Mouse (Mus musculus) embryonic fibroblast, embryonic 13.5 days (primary cell): ENCODE results near the gene Mcur1. TPM values are rescaled to one million over a fixed set of nuclear protein-coding genes. Genes with fewer than 3 reads are reported as not detected.

ENCODE experiments used
- H3K27ac ChIP-seq: 2 replicates; pipeline ENCODE4 v1.5.1; 2012; ENCODE audit warnings: low read length, control low read depth, inconsistent platforms; ENCODE audit not compliant: insufficient read depth
- H3K4me1 ChIP-seq: 2 replicates; pipeline ENCODE4 v1.6.1; 2011; ENCODE audit warnings: low read length; ENCODE audit not compliant: control insufficient read depth, insufficient read depth
- H3K4me3 ChIP-seq: 2 replicates; pipeline ENCODE4 v1.5.1; 2011; ENCODE audit warnings: mild to moderate bottlenecking, control low read depth, low read length; ENCODE audit not compliant: insufficient read depth
- CTCF ChIP-seq: IDR thresholded peaks from 2 replicates; pipeline ENCODE4 v1.5.1; 2011; ENCODE audit warnings: mild to moderate bottlenecking, control low read depth, low read length, moderate library complexity, borderline replicate concordance; ENCODE audit not compliant: insufficient read depth
- POLR2A ChIP-seq: IDR thresholded peaks from 2 replicates; pipeline ENCODE4 v1.6.1; 2011; ENCODE audit warnings: low read depth, mild to moderate bottlenecking, control low read depth, low read length, moderate library complexity
- polyA plus RNA-seq: library from polyadenylated mRNA; stranded (reverse); fragments of >200 nt; gene quantifications from 2 replicates; pipeline ENCODE4 v1.2.4, GENCODE M21; 2011; ENCODE audit warnings: low read depth; ENCODE audit not compliant: missing spikeins, insufficient read length

Gene Mcur1
- polyA plus RNA-seq, 1 experiment = 14.1 TPM

DNA sequence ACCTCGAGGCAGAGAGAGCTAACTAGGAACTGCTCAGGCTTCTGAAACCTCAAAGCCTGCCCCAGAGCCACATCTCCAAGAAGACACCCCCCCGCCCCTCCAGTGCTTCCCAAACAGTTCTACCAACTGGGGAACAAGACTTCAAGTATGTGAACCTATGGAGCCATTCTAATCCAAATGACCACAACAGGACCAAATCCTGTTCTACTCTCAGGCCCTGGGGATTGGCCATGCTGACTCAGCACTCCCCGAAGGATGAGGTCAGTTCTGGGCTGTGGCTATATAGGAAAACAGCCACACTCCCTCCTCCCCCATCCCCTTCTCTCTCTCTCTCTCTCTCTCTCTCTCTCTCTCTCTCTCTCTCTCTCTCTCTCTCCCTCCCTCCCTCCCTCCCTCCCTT, 27.0 kb upstream of the Mcur1 start:
- Histone ChIP-seq H3K4me3 (no peak overlapping the region), H3K27ac (no peak overlapping the region)
- TF ChIP-seq CTCF (no peak), POLR2A (no peak)

DNA sequence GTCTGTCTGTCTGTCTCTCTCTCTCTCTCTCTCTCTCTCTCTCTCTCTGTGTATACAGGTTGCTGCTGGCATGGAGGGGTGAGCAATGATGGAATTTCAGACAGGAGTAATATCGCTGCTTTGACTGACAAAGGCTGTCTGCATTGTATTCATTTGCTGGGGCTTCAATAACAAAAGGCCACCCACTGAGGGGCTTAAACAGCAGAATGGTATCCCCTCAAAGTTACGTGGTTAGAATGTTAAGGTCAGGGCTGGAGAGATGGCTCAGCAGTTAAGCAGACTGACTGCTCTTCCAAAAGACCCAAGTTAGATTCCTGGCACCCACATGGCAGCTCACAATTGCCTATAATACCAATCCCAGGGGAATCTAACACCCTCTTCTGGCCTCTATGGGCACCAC, 25.3 kb upstream of the Mcur1 start:
- no peak overlapping the region for H3K4me3 ChIP-seq
- H3K27ac ChIP-seq = no peak overlapping the region
- H3K4me1 ChIP-seq = no peaks in the 10 kb centered on the region
- TF ChIP-seq POLR2A = no peak
- no peak for TF ChIP-seq CTCF

More for the DNA sequence above, 27.0 kb upstream of the Mcur1 start:
- no peaks in the 10 kb centered on the region for H3K4me1 ChIP-seq

DNA sequence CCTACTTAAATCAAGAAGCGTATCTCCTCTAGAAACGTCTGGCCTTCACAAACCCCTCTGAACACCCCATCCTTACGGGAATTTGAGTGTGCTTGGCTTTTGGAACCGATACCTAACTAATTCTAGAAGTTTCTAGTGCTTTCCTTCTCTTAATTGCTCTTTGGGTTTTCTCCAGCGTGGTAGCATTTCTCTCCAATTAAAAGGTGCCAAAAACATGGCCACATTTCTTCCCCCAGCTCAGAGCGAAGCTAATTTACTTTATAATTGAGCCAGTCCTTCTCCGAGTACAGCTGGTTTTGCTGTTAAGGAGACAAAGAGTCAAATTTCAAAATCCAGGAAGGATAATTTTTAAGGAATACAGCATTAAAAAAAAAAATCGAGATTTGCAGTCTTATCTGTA, 23.5 kb upstream of the Mcur1 start:
- TF ChIP-seq POLR2A = no peak
- TF ChIP-seq CTCF = no peak
- Histone ChIP-seq H3K4me3 (no peak overlapping the region), H3K27ac (no peak overlapping the region), H3K4me1 (no peaks in the 10 kb centered on the region)

DNA sequence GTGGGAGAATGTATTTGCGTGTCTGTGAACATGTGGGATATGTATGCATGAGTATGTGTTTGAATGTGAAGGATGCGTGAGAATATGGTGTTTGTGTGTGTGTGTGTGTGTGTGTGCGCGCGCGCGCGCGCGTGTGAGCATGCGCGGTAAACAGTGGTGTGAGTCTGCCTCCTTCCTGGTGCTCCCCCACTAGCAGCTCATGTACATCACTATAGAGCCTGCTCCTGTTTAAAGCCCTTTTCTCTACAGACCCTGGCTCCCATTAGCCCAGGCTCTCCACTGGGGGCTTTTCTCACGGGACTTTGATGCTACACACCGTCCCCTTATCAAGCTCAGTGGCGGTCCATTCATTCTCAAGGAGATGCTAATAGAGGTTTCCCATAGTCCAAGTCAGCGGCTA, 23.0 kb upstream of the Mcur1 start:
- H3K4me3 ChIP-seq = no peak overlapping the region
- H3K4me1 ChIP-seq = no peaks in the 10 kb centered on the region

DNA sequence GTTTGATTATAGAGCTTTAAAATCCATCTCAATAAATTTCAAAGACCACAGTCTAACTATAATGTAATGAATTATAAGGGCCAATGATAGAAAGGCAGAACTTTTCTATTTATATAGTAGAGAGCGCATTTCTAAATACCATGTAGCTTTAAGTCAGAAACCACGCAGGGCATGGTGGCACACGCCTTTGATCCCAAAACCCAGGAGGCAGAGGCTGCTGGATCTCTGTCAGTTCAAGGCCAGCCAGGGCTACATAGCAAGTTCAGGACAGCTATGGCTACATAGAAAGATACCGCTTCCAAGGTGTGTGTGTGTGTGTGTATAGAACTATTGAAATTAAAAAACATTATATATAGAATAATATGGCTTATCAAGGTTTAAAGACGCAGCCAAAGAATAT, 20.7 kb upstream of the Mcur1 start:
- H3K4me1 ChIP-seq = no peaks in the 10 kb centered on the region
- H3K27ac ChIP-seq = no peak overlapping the region
- no peak overlapping the region for H3K4me3 ChIP-seq
- TF ChIP-seq CTCF (no peak), POLR2A (no peak)

More for the DNA sequence above, 23.0 kb upstream of the Mcur1 start:
- TF ChIP-seq POLR2A (no peak), CTCF (no peak)
- H3K27ac ChIP-seq = no peak overlapping the region

DNA sequence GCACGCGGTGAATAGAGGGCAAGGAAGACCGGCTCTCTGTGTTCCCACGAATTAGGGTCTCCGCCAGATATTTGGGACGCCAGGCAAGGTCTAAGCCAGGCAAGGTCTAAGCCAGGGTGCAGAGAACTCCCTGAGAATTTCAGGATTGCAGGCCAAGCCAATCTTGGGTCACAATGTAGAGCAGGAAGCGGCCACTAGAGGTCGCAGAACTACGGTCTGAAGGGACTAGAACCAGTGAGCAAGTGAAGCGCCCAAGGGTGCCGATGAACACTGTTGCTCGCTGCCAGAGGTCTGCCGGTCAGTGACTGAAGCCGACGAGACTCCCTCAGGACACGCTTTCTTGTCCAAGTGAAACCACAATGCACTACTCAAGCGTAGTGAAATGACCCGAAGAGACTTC, 19.7 kb upstream of the Mcur1 start:
- H3K4me1 ChIP-seq = no peaks in the 10 kb centered on the region
- no peak overlapping the region for H3K27ac ChIP-seq
- H3K4me3 ChIP-seq = no peak overlapping the region
- TF ChIP-seq CTCF (peak; percentile 82), POLR2A (no peak)

DNA sequence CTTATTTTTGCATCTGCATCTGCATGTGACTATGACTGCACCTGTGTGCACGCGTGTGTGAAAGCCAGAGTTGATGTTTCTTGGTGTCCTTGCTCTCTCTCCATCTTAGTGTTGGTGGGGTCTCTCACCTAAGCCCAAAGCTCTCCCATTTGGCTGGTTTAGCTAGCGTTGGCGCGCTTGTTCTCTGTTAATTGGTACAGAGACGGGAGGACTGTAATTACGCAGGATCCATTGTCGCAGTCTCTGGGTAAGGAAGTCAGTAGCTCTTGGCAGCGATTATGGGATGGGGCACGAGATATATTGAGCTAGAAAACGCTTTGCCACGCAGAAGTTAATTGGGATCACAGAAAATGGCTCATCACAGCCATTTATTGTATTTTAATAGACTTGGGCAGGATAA, 17.8 kb upstream of the Mcur1 start:
- Histone ChIP-seq H3K4me1 (no peaks in the 10 kb centered on the region), H3K27ac (no peak overlapping the region), H3K4me3 (no peak overlapping the region)
- no peak for TF ChIP-seq CTCF
- no peak for TF ChIP-seq POLR2A

DNA sequence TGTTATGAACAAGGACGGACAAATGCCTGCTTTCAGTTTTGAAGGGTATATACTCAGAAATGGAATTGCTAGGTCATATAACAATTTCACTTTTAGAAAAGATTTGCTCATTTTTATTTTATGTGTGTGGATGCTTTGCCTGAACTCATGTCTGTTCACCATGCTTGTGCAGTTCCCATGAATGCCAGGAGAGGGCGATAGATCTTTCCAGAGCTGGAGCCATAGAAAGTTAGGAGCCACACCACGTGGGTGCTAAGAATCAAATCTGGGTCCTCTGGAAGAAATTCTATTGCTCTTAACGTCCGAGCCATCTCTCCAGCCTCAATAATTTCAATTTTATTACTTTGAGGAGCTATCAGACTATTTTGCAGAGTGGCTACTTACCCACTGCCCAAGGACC, 17.3 kb upstream of the Mcur1 start:
- Histone ChIP-seq H3K4me3 (no peak overlapping the region), H3K27ac (no peak overlapping the region), H3K4me1 (no peaks in the 10 kb centered on the region)
- TF ChIP-seq POLR2A (no peak), CTCF (no peak)

DNA sequence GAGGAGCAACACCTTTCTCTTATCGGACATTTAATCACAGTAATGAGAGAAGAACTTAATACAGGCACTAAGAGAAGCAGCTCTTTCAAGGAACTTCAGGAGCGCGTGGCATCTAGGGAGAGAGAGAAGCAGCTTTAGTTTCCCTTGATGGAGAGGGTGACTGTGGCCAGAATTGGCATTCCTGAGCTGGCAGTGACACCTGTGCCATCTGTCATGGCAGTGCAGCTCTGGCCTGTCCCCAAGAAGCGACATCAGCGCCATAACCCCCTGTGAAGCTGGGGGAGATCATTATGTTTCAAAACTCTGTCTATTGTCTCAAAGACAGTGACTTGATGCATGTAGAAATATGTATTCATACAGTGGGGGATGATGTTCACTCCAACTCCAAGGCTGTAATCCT, 15.4 kb upstream of the Mcur1 start:
- no peak overlapping the region for H3K4me3 ChIP-seq
- no peak overlapping the region for H3K27ac ChIP-seq
- H3K4me1 ChIP-seq = no peaks in the 10 kb centered on the region
- TF ChIP-seq POLR2A (no peak), CTCF (no peak)

DNA sequence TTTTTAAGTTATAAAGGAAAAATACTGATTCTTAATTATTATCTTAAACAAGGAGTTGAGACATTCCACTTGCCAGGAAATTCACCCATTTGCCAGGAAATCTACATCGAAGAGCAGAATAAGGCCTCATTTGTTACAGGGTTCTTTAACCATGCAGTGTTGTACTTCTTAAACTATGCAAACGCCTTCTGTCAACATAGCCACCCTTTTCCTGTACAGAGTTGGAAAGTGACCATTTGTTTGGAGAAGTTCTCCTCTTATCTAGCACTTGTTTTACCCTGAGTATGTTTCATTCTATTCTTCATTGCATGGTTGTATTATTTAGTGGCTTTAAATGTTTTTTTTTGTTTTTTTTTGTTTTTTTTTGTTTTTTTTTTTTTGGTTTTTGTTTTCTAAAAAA, 14.0 kb upstream of the Mcur1 start:
- Histone ChIP-seq H3K4me1 (no peaks in the 10 kb centered on the region), H3K4me3 (no peak overlapping the region), H3K27ac (no peak overlapping the region)
- TF ChIP-seq POLR2A (no peak), CTCF (no peak)
